Mouse (Mus musculus) stomach, adult 2 months (tissue): ENCODE data around the gene Smarcc2. TPM values are rescaled to one million over a fixed set of nuclear protein-coding genes. Genes with fewer than 3 reads are reported as not detected.

ENCODE experiments used
- polyA plus RNA-seq: library from polyadenylated mRNA; depleted of rRNA; stranded (reverse); fragments of >200 nt; gene quantifications from 2 replicates; pipeline ENCODE4 v1.2.3, GENCODE M21; 2012; rRNA removed

The Smarcc2 gene
- polyA plus RNA-seq, result 32.1 and 38.8 TPM in 2 replicates

DNA sequence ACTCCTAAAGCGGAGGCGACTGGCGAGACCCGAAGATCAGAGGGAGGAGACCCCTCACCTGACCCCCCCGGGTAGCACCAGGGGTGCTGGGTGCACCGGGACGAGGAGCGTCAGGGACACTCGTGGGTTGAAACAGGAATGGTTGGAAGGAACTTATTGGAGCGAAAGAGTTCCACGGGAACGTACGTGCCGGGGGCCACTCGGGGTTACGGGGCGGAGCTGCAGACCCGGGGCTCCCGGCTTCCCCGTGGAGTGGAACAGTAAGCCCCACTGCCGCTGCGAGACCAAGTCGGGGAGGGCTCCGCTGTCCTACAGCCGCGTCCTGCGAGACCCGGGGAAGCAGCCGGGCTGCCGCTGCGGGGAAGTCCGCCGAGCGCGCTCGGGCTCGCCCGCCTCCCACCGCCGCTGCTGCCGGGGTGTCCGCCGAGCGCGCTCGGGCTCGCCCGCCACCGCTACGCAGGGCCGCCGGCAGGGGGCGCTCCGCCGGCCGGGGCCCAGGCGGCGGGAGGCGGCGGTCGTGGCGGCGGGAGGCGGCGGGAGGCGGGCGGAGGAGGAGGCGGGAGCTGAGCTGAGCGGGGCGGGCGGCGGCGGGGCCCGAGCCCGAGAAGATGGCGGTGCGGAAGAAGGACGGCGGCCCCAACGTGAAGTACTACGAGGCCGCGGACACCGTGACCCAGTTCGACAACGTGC is at the start of gene Smarcc2:
Gene Smarcc2, plus strand, starts transcription at position 530 of the 690 bp plus-strand sequence.

GRCm38 (mm10) chr10:128411211-128412054 is 47.6 kb upstream of the Smarcc2 start, which contains the start of the genes Nabp2 and Rnf41:
TSS of gene Nabp2 (minus strand) at chr10:128411492.
TSS of gene Rnf41 (plus strand) at chr10:128411657.

DNA sequence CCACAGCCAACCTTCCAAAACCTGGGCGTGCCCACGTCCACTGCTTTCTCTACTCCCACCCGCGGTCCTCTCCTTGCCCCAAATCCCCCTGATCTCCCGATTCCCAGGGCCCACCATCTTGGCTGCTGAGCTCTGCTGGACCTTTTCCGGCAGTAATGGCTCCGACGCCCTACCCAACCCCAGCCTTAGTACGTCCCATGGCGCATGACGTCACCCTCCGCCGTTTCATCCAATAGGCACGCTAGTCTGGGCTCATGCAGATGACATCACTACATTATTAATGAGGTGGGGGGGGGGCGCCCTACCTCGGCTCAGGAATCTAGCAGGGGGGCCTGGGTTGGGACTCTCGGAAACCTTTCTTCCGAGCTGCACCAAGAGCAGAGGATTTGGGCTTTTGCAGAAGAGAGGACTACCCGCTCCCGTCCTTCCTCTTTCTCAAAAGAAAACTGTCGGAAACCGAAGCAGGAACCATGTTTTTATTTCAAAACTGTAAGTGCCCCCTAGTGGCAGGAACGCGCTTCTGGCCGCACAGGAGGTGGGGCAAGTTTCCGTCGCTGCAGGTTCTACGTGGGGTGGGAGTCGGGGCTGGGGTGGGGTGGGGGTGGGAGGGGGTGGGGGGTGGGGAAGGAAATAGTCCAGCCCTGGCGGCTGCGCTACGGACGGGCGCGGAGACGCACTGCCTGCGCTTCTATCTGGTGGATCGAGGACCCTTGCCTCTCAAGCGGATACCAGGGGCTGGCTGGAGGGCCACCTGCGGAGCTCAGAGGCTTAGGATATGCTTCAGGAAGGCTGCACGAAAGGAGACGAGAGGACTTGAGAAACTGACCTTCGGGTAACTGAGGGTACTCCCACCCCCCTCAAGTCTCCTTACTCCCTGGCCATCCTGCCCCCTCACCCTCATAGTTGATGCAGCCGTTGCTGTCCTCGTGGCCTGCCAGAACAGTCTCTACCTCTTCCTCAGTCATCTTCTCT is 34.9 kb downstream of the Smarcc2 start, which contains the start of gene Myl6:
Gene Myl6, minus strand, starts transcription at position 451 of the 972 bp plus-strand sequence.

GRCm38 (mm10) chr10:128498590-128498989 is 39.5 kb downstream of the Smarcc2 start, which contains the start of gene Myl6b:
TSS of gene Myl6b (minus strand) at chr10:128498685.

GRCm38 (mm10) chr10:128525671-128526308 is 66.7 kb downstream of the Smarcc2 start, which contains the start of gene Esyt1:
TSS of gene Esyt1 (minus strand) at chr10:128525871.

Other genes with a start within 250 kb of the Smarcc2 start
- 5.6 and 6.4 TPM in 2 replicates for gene Spryd4, start 247.4 kb upstream of the Smarcc2 start, polyA plus RNA-seq
- not detected in 2 replicates for gene Mip, start 233.4 kb upstream of the Smarcc2 start, polyA plus RNA-seq
- gene Timeless, start 227.2 kb upstream of the Smarcc2 start, polyA plus RNA-seq, result 0.65 and 1.6 TPM in 2 replicates
- 0.10 TPM in 1 of 2 replicates, not detected in the other for gene Apon, start 205.2 kb upstream of the Smarcc2 start, polyA plus RNA-seq
- 0.87 and 0.95 TPM in 2 replicates for gene Apof, start 190.6 kb upstream of the Smarcc2 start, polyA plus RNA-seq
- gene Stat2, start 188.7 kb upstream of the Smarcc2 start, polyA plus RNA-seq, result 6.2 and 8.3 TPM in 2 replicates
- 0.04 TPM in 1 of 2 replicates, not detected in the other for gene Il23a, start 160.5 kb upstream of the Smarcc2 start, polyA plus RNA-seq
- 5.9 and 9.0 TPM in 2 replicates for gene Pan2, start 155.9 kb upstream of the Smarcc2 start, polyA plus RNA-seq
- gene Cnpy2, start 136.8 kb upstream of the Smarcc2 start, polyA plus RNA-seq, result 10.5 and 16.3 TPM in 2 replicates
- gene Cs, start 121.5 kb upstream of the Smarcc2 start, polyA plus RNA-seq, result 146 and 160 TPM in 2 replicates
- gene Coq10a, start 90.3 kb upstream of the Smarcc2 start, polyA plus RNA-seq, result 8.6 and 9.5 TPM in 2 replicates
- 7.5 and 9.2 TPM in 2 replicates for gene Ankrd52, start 82.1 kb upstream of the Smarcc2 start, polyA plus RNA-seq
- gene Slc39a5, start 58.0 kb upstream of the Smarcc2 start, polyA plus RNA-seq, result 0.83 and 0.84 TPM in 2 replicates
- gene Nabp2, start 47.8 kb upstream of the Smarcc2 start, polyA plus RNA-seq, result 9.5 and 10.9 TPM in 2 replicates
- 7.1 and 8.2 TPM in 2 replicates for gene Rnf41, start 47.6 kb upstream of the Smarcc2 start, polyA plus RNA-seq
- 404 and 639 TPM in 2 replicates for gene Myl6, start 34.9 kb downstream of the Smarcc2 start, polyA plus RNA-seq
- 1.6 and 1.9 TPM in 2 replicates for gene Myl6b, start 39.4 kb downstream of the Smarcc2 start, polyA plus RNA-seq
- 22.8 and 23.2 TPM in 2 replicates for gene Esyt1, start 66.6 kb downstream of the Smarcc2 start, polyA plus RNA-seq
- gene Zc3h10, start 88.5 kb downstream of the Smarcc2 start, polyA plus RNA-seq, result 6.9 and 7.8 TPM in 2 replicates
- 1,075 and 1,307 TPM in 2 replicates for gene Rpl41, start 90.1 kb downstream of the Smarcc2 start, polyA plus RNA-seq
- gene Pa2g4, start 106.7 kb downstream of the Smarcc2 start, polyA plus RNA-seq, result 4.8 and 7.2 TPM in 2 replicates
- gene Erbb3, start 130.4 kb downstream of the Smarcc2 start, polyA plus RNA-seq, result 15.2 and 18.8 TPM in 2 replicates
- gene Rps26, start 167.5 kb downstream of the Smarcc2 start, polyA plus RNA-seq, result 506 and 586 TPM in 2 replicates
- gene Ikzf4, start 186.7 kb downstream of the Smarcc2 start, polyA plus RNA-seq, result 0.70 and 0.71 TPM in 2 replicates
- gene Suox, start 214.8 kb downstream of the Smarcc2 start, polyA plus RNA-seq, result 19.1 and 36.0 TPM in 2 replicates
- 35.8 and 44.6 TPM in 2 replicates for gene Rab5b, start 237.0 kb downstream of the Smarcc2 start, polyA plus RNA-seq
- 1.5 and 1.8 TPM in 2 replicates for gene Pmel, start 244.9 kb downstream of the Smarcc2 start, polyA plus RNA-seq
- gene Cdk2, start 245.8 kb downstream of the Smarcc2 start, polyA plus RNA-seq, result 4.8 and 7.7 TPM in 2 replicates